Mouse (Mus musculus): Measurements from ENCODE around the gene Gpr18. TPM values are rescaled to one million over a fixed set of nuclear protein-coding genes. Genes with fewer than 3 reads are reported as not detected.

Gpr18 gene
- total RNA-seq (2021), result not detected
- long read RNA-seq, experiment 1, partial matches to known transcripts, result 0 of 1 reads
- long read RNA-seq, experiment 1, other reads (novel, unspliced or antisense), result 1 of 1 reads
- long read RNA-seq, experiment 2, result 0 reads

DNA sequence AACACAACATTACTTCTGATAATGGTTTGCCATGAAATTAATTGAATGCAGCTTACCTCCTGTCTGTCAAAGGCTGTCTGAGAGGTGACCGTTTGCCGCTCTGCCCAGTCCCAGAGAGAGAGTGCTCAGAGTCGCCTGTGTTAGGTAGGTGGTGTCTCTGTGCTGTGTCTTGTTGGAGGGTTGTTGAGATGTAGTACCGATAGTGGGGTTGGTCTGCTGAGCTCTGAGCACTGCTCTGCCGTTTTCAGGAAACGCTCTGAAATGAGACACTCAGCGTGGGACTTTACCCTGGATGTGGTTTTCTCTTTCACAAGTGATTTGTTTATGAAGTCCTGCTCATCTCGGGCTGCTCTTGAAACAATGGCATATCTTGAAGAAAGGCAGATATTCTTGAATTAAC is at the start of gene Gpr18:
Gpr18 (minus strand) TSS at position 161 of the 400 bp plus-strand sequence.
- intact Hi-C loops (cut with DNase I), result no loop called here
- no peak for DNase-seq

DNA sequence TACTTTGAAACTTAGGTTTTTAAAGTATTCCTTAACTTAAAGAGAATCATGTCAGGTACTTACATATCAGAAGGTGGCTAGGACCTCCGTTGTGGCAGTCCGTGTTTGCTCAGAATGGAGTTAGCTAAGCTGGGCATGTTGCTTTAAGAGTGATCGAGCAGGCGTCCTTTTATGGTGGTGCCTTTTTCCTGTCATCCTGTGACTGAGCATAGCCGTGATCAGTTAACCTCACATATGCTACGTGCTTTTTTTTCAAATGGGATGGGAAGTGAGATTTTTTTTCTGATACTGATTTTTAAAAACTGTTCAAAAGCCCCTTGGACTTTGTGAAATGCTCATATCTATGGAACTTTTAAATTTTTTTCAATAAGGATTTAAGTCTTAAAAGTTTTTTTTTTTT is 49.4 kb upstream of the Gpr18 start, which contains the start of gene Gpr183:
Gpr183 (minus strand) TSS at position 206 of the 400 bp plus-strand sequence.
- intact Hi-C loops (cut with DNase I), result no loop called here
- no peak for DNase-seq

DNA sequence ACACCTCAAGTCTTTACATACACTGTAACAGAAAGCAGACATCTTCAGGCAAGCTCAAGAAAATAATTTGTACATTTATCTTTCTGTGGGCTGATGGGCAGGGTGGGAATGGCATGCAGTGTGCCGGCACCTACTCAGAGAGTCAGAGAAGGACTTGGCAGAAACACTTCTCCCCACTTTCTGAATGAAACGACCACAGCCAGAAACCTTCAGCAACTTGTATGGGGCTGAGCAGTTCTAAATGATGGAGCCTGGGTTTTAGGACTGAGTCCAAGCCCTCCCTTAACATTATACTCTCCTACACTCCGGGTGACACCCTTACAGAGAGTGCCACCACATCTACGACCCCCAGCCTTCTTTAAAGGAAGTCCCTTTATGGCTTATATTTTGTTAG is 48.4 kb upstream of the Gpr18 start:
- no peak for DNase-seq
- intact Hi-C loops (cut with DNase I), result no loop called here

DNA sequence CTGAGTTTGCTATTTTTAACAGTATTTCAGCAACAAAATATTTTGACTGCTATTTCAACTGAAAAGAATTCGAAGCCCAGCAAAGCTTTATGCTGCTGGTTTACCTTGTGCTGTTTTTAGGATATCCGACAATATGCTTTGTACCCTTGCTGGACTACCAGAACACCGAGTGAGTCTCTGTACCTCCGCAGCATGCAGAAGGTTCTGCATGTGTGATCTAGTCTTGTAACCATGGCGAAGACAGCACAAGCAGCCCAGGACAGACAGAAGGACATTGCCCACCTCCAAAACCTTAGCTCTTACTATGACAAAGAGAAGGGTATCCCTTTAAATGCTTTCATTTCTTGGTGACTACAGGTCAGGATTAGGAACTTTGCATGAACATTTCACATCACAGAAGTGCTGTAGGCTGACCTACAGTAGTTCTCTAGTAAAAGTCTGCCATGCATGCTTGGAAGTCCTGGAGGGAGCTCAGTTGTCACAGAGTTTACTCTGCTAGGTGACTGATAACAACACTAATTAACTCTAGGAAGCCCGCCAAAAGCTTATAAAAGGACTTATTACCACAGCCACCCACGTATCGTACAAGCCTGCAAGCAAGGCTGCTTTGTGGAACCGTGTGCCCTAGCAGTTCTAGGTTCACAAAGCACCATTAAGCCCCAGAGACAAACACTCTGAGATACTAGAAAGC is 47.8 kb upstream of the Gpr18 start:
- DNase-seq, result no peak
- intact Hi-C loops (cut with DNase I), result no loop called here

DNA sequence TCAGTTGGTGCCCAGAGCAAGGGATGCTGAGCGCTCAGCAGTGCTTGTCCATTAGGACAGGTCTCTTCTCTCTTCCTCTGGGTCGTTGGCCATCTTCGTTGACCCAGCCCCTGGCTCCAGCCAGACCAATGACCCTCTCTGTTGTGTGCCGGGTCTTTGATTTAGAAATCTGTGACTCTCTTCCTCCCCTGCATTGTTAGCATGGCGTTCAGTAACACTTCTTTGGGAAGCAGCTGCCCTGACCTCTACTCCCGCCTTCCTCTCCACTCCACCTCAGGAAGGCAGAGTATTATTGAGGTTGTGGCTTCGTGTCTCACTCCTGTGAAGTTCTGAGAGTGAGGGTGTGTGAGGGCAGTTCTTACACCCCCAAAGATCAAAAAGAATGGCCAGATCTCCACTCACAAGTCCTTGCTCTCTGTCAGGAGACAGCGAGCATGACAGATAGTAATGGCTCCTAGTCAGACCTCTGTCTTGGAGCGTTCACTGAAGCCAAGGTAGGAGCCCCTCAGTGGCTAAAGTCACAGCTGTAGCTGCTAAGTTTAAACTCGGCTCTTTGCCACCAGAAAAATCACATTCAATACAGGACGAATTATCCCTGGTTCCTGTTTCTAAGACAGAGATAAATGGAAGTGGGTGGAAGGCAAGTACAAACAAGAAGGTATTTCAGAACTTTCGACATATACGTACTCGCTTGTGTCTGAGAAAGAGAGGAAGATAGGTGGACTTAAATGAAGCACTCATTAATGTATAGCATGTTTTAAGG is 46.7 kb upstream of the Gpr18 start:
- intact Hi-C loops (cut with DNase I), result no loop called here
- DNase-seq, result no peak

DNA sequence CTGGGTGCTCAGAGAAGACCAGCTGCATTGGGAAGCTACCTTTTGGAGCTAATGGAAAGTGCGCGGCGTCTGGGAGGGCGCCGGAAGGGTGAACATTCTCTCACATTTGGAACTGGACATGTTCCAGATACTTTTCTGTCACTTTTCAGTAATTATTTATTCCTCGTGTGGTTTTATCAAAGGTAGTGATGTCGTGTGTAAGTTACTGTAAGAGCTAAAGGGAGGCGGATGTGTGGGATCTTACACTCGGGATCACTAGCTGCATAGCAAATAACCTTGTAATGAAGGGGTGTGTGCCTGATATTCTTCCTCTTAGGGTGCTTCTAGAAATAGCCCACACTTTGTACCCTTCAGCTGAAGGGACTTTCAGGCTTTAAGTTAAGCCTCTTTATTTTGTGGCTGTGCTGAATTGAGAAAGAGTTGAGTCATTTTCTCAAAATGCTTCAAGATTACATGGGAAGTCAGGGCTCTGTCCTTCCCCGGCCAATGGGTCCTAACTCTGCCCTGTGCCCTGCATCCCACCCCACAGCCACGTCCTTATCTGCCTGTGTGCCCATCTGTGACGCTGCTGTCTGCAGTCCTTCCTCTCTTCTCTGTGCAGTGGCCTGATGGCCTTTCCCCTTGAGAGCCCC is 46.0 kb upstream of the Gpr18 start:
- DNase-seq, result no peak
- intact Hi-C loops (cut with DNase I), result no loop called here

DNA sequence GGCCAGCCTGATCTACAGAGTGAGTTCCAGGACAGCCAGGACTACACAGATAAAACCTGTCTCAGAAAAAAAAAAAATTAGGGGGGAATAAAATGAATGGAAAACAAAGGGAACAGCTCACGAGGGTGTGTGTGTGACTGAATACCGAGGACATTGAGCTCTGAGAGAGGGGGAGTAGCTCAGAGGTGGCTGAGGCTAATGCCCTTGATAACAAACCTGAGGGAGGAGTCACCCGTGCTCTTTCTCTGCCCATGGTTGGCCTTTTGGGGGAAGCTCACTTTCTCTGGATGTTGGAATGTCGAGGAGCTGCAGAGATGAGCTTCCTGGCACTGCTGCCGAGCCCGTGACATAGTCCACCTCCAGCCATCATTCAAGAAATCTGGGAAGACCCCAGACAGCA is 45.4 kb upstream of the Gpr18 start:
- DNase-seq, result no peak
- intact Hi-C loops (cut with DNase I), result no loop called here

DNA sequence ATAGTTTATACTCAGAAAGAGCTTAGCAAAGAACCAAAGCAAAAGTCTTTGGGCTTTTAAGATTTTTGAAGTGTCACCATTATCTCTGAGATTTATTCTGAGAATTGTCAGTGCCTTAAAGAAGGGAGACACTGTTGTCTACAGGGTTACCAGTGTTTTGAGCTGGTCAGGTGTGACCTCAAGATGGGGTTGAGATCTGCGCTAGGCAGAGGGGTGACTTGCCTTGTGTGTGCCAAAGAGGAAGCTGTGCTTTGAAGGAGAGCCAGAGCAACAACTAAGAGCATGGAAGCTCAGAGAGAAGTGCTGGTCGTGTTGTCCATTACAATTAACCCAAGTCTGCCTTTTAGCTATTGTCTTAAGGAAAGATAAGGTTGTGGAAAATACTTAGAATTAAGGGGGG is 45.0 kb upstream of the Gpr18 start:
- intact Hi-C loops (cut with DNase I), result no loop called here
- no peak for DNase-seq

DNA sequence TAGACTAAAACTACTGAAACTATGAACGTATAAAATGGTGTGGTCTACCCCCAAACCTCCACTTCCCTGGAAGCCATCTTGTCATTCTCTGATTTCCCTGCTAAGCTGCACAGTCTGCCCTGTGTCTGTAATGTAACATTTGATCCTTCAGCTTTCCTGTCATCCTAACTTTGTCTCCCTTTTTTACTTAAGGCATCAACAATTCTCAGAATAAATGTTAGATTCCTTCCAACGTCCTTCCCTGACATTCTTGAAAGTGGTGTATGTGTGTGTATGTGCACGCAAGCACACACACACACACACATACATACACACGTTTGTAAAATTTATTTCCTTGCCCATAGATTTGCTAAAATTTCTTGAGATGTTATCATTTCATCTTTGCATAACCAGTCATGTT is 44.5 kb upstream of the Gpr18 start:
- intact Hi-C loops (cut with DNase I), result no loop called here
- DNase-seq, result no peak

DNA sequence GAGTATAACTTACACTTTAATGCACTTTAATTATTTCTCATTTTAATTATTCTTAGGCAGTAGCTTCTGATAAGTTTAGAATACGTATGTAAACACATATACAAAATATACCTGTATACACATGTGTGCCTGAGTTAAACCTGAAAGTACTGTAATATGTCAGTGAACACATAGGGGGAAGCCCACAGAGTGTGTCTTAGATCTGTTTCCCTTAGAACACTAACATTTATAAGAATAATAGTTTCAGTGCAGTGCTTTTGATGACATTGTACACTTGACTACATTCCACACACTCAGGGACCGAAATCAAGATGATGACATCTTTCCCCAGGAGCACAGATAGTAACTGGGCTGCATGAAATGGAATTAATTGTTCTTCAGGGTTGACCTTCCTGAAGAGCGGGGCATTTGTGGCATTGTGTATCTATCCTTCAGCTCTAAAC is 44.0 kb upstream of the Gpr18 start:
- intact Hi-C loops (cut with DNase I), result no loop called here
- no peak for DNase-seq

DNA sequence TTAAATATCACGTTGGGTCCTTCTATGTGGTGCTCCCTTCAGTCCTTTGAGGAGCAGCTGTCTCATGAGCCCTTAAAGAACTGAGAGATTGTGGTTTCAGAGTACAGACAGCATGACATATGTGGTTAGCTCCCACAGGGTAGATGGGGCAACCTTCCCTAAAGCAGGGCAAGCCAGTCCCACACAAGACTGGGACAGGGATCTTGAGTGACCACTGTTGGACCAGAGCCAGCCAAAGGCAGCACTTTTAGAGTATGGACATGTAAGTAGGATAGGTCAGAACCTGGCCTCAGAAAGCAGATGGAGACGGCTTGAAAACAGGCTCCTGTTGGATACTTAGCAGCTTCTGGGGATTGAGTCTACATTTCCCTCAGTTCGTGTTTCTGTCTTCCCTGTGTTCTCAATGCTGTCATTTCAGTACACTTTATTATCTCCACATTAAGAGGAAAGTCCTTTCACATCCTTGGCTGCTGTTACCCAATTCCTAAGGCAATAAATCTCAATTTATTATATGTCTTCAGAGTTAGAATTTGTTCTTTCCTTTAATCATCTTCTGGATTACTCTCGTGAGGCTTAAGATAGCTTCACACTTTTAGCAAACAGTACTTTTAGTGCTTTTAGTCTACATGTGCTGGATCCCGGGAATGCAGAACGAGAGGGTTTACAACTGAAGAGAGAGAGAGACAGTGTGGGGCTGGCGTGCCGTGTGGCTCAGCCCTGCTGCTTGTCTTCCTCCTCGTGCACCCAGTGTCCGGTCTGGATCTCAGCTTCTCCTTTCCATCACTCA is 43.4 kb upstream of the Gpr18 start:
- no peak for DNase-seq

DNA sequence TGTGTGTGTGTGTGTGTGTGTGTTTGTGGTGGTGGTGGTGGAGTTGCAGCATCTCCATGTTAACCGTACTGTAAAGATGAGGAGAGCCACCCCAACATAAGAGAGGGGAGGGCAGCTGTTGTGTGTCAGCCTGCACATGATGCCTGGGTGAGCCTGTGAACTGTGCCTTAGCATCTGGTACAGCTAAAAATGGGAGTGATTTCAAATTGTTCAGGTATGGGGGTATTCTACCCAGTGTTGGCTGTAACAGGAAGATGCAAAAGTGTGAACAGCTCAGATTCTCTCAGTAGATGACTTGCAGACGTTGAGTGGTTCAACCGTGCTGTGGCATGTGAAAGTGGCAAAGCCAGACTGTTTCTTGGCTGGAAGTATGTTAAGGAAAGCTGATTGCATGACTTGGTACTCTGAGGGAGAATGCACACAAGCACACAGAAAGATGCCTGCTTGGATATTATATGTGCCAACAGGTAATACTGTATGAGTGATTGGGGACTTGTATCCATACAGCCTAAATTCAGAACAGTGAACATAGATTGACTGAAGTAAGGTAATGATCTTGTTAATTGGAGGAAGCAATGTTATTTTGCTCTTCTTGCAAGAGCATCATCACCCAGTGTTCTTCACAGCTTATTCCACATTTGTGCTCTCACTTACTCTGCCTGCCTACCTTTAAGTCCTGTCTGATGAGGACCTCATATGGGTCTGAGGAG is 42.6 kb upstream of the Gpr18 start:
- no peak for DNase-seq
- intact Hi-C loops (cut with DNase I), result no loop called here

More for the DNA sequence above, 43.4 kb upstream of the Gpr18 start:
- intact Hi-C loops (cut with DNase I), result no loop called here

DNA sequence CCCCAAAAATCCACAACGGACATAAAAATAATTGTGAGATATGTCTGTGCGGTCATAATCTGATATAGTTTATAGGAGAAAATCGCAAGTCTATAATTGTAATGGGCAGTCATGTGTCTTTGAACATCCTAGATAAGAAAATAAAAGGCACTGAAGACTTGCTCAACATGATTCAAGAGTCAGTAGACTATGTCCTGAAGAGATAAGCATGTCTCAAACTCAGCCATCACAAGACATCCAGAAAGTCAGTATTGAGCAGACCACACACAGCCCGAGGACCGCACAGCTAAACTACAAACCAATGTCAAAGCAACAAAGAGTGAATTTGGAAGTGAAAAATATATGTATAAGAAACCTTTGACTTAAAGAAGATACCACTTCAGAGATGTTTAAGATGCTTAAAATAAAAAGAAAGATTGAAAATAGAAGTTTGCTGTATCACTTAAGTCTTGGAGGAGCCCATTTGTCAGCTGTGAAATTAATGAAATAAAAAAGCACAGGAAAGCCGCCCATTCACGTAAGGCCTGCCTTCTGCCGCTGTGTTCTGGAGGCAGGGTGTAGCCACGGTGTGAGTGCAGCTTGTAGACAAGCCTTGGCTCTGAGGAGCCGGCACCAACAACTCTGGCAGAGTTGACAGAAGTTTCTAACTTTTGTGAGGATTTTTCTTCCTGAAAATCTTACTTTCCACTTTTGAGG is 41.7 kb upstream of the Gpr18 start:
- intact Hi-C loops (cut with DNase I), result no loop called here
- DNase-seq, result no peak

DNA sequence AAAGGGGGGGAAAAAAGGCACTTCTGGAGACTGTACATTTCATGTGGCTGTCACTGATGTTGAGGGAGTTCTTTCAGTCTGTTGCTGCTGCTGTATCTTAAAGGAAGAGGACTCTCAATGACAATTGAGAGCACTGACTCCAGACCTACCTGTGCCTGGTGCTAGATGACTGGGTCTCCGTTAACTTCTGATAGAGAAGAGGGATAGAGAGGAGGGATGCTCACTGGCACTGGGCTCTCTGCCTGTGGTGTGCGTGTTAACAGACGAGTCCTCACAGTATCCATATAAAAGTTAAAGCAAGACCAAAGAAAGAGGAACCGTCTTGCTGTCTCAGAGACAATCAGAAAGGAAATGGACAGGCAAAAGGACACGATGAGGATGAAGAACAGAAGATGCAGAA is 40.7 kb upstream of the Gpr18 start:
- intact Hi-C loops (cut with DNase I), result no loop called here
- DNase-seq, result no peak

DNA sequence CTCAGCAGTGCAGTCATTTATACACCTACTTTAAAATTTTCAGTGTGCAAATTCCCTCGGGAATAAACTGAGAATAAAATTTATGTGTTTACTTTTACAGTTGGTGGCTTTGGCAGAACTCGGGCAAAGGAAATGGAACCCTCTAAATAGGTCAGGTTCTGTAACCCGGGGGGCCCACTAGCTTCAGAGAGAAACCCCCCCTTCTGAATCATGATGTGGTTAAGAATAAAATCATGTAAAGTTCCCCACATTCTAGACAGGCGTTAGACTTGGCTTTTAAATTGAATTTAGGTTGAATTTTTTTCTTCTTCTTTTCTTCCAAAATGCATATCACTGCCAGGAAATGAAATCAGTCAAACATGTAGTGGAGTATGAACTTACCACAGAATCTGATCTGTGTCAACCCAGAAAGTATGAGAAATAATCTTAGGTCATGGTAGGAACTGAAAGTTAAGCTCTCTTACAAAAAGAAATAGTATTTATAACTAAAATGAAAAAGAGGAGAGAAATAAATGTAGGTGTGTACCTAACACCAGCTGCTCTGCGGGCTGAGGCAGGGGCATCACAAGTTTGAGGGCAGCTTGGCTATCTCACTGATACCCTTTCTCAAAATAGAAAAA is 39.7 kb upstream of the Gpr18 start:
- DNase-seq, result no peak
- intact Hi-C loops (cut with DNase I), result no loop called here

DNA sequence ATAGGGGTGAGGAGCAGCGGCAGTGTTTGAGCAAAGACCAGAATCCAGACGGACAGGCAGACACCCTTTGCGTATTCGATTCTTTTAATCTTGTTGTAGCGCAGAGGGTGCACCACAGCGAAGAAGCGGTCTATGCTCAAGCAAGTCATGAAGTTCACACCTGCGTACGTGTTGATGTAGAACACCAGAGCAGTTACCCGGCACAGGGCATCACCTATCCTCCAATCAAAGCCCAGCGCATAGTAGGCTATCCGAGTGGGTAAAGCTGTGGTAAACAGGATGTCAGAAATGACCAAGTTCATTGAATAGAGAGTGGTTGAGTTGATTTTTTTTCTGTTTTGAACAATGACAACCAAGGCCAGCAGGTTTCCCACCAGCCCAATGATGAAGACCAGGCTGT is 39.0 kb upstream of the Gpr18 start:
- intact Hi-C loops (cut with DNase I), result no loop called here
- no peak for DNase-seq

DNA sequence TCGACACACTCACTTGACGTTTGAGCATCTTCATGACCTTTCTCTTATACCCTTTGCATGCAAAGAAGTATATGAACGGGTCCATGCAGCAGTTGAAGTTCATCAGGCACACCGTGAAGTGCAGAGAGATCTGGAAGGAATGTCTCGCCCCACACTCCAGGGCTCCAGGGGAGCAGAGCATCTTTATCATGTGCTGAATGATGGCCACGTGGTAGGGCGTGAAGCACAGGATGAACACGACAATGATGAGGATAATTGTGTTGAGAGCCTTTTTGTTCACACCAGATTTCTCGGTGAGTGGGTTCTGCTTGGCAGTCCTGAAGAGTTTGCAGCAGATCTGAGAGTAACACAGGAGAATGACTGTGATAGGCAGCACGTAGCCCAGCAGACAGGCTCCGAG is 38.5 kb upstream of the Gpr18 start:
- intact Hi-C loops (cut with DNase I), result no loop called here
- DNase-seq, result no peak

DNA sequence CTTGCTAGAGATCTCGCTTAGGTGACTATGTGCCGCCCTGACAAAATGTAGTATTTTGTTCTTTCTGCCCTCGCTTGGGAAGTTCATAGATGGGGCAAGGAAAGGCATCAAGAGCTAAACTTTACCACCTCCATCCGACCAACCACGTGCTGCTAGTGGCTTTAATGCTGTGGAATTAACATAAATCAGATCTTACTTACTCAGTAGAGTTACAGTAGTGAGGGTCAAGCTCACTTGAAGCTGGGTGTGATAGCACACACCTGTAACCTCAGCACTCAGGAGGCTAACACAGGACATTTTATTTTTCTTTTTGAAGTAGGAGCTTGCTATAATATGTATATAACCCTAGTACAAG is 36.4 kb upstream of the Gpr18 start:
- intact Hi-C loops (cut with DNase I), result no loop called here
- no peak for DNase-seq

DNA sequence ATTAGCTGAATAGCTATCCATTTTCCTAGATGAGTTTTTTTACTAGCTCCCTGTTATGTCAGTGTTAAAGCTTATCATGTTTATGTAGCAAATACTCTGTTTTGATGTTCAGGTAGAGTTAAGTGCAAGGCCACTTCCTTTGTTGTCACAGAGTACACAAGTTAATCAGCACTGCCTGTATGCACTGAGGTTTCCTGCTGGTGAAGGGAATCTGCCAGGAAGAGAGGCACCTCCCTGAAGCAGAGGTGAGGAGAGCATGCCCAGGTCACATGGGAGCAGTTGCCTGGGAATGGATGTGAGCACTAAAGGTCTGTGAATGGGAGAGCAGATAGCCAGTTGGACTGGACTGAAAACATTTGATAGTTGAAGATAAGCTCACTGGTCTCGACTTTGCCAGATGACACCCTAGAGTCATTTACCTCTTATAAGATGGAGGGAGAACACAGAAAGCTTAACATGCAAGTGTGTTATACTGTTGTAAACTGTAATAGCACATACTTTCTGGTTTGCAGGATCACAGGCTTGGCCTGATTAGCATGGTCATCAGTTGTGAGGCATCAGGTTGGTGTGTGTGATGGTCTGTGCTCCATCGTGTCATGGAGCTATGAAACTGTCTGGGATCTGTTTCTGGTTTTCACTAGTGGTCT is 35.9 kb upstream of the Gpr18 start:
- no peak for DNase-seq
- intact Hi-C loops (cut with DNase I), result no loop called here
